Mouse (Mus musculus): ENCODE results near the gene Nxph4. TPM values are rescaled to one million over a fixed set of nuclear protein-coding genes. Genes with fewer than 3 reads are reported as not detected.

Nxph4 gene
- polyA plus RNA-seq, 1 experiment from 2014 or later, result 2.3 TPM

DNA sequence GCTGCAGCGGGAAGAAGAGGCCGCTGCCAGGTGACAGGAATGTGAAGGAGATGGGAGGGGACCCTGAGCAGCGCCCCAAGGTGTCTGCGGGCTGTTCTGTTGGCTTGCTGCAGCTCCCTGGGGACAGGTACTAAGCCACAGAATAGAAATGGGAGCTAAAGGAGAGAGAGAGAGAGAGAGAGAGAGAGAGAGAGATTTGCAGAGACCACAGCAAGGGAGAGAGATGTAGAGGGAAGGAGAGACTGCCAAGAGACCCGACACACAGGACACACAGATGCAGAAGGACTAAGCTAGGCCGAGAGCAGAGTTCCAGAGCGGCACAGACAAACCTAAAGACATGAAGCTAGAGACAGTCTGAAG is 22.1 kb downstream of the Nxph4 start:
- WGBS, result 4% methylated on average over 7 of the region's 7 CpGs
- peaks cover 85% of the 10 kb centered on the region for H3K4me1 ChIP-seq (ENCODE audit: insufficient read depth, low read length)

DNA sequence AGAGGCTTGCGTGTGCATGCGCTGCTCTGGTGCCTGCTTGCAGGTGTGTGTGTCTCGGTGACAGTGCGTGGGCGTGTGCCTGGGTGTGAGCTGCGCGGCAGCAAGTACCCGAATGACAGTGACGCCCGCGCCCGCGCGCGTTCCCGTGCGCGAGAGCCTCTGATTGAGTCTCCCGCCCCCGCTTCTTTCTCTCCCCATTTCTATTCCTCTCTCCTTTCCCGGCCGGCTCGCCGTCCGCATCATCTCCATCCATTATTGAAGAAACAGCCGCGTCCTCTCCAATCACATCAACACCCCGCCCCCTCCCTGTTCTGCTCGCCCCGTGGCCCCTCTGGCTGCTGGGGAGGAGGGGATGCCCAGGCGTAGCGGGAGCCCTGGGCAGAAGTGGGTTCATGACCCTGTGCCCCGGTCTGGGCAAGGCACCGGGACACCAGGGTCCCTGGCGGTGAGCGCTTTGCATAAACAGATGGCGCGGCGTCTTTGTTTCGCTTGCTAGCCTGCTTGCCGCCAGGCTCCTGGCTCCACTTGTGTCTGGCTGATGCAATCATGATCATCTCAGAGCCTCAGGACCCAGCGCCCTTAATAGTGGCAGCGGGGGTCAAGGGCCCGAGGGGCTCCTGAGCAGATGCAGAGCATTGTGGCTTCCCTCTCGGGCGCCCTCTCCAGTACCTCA is 22.6 kb downstream of the Nxph4 start:
- Histone ChIP-seq H3K4me2 (replicated peaks; ENCODE audit: low read depth, low read length) (peak overlapping the region; percentile 82), H3K4me3 (ENCODE audit: low read length) (peak overlapping the region; percentile 51), H3K9me3 (ENCODE audit: low read length) (no peaks in the 10 kb centered on the region), H3K27me3 (ENCODE audit: insufficient read depth, low read length) (peaks cover 80% of the 10 kb centered on the region), H3K4me1 (ENCODE audit: insufficient read depth, low read length) (peaks cover 79% of the 10 kb centered on the region), H3K27ac (ENCODE audit: low read length) (no peak overlapping the region), H3K9ac (replicated peaks; ENCODE audit: low read length) (peak overlapping the region; percentile 45; the same call in 1 of the 2 replicates), H3K36me3 (ENCODE audit: insufficient read depth, low read length) (no peaks in the 10 kb centered on the region)
- ATAC-seq (ENCODE audit: low FRiP score, low TSS enrichment), result no peak
- under 1% methylated on average over 45 of the region's 46 CpGs for WGBS

More for the DNA sequence above, 22.1 kb downstream of the Nxph4 start:
- Histone ChIP-seq H3K4me2 (replicated peaks; ENCODE audit: low read depth, low read length) (peak overlapping the region; percentile 82), H3K9me3 (ENCODE audit: low read length) (no peaks in the 10 kb centered on the region), H3K27ac (ENCODE audit: low read length) (no peak overlapping the region), H3K36me3 (ENCODE audit: insufficient read depth, low read length) (no peaks in the 10 kb centered on the region; the same call in 1 of the 2 replicates), H3K27me3 (ENCODE audit: insufficient read depth, low read length) (peaks cover 78% of the 10 kb centered on the region), H3K4me3 (ENCODE audit: low read length) (peak overlapping the region; percentile 51), H3K9ac (replicated peaks; ENCODE audit: low read length) (no peak overlapping the region)
- no peak for ATAC-seq (ENCODE audit: low FRiP score, low TSS enrichment)

DNA sequence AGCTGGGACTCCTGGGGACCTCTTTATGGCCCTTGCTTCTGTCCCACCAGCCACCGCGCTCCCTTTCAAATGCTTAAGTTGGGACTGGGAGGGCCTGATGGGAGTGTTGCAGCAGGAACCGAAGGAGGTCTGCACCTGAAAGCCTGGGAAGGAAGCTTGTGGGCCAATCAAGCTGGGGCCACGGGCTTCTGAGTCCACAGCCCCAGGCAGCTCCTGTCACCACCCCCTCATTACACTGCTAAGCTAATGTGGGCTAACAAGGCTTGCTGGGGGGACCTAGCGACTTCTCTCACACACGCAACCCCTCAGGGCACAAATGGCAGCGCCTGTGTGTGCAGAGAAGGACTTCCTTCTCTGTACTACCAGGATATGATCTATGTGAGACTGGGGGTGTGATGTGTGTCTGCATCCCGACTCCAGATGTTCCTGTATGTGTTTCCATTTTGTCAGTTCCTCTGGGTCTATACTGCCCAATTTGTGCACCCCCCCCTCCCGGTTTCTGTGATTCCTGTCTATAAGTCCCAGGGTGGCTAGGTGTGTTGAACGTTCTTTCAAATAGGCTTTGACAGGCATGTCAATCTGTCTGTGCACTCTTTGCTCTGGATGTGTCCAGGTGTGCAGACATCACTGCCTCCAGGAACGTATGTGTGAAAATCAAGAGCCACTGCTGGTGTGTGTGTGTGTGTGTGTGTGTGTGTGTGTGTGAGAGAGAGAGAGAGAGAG is 23.3 kb downstream of the Nxph4 start:
- no peak for ATAC-seq (ENCODE audit: low FRiP score, low TSS enrichment)
- 4% methylated on average over 11 of the region's 11 CpGs for WGBS

DNA sequence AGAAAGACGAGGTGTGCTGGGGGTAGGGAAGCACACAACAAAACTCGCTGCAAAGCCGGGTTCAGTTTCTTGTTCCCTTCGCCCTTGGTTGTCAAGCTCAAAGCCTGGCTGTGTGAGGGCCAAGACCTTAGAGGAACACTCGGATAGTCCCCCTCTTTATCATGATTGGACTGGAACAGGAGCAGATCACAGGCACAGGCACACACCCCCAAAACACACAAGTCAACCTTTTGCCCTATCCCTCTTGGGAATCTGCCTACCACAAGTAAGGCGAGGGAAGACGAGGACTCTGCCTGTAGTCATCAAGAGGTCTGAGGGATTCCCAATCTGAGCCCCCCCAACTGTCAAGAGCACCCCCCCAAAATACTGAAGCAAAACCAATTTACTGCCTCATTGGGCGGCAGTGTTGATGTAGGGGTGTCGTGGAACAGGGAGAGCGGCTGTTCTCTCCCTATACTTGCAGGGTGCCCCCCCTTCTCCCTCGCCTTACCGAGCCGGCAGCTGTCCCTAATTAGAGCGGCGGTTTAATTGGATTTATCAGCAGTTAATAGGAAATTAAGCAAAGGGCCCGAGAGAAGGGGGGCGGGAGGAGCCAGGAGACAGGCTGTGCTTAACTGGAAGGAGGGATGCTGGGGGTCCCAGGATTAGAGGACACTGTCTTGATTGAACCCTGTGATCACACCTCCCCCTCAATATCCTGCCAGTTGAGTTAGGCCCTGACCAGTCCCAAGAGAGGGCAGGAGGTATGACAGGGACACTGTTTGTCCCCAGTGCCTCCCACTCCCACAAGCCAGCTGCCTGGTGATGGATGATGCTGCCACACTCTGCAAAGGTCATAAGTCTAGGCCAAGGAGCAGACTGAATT is 24.3 kb downstream of the Nxph4 start:
- Histone ChIP-seq H3K9me3 (ENCODE audit: low read length) (no peaks in the 10 kb centered on the region), H3K9ac (replicated peaks; ENCODE audit: low read length) (no peak overlapping the region), H3K4me3 (ENCODE audit: low read length) (peak overlapping the region; percentile 45), H3K27me3 (ENCODE audit: insufficient read depth, low read length) (peaks cover 70% of the 10 kb centered on the region), H3K4me1 (ENCODE audit: insufficient read depth, low read length) (peaks cover 62% of the 10 kb centered on the region), H3K4me2 (replicated peaks; ENCODE audit: low read depth, low read length) (peak overlapping the region; percentile 74), H3K27ac (ENCODE audit: low read length) (no peak overlapping the region), H3K36me3 (ENCODE audit: insufficient read depth, low read length) (no peaks in the 10 kb centered on the region; the same call in 1 of the 2 replicates)
- WGBS, result 10% methylated on average over 17 of the region's 17 CpGs
- ATAC-seq (ENCODE audit: low FRiP score, low TSS enrichment), result no peak

More for the DNA sequence above, 23.3 kb downstream of the Nxph4 start:
- Histone ChIP-seq H3K4me1 (ENCODE audit: insufficient read depth, low read length) (peaks cover 72% of the 10 kb centered on the region), H3K4me3 (ENCODE audit: low read length) (peak overlapping the region; percentile 51), H3K36me3 (ENCODE audit: insufficient read depth, low read length) (no peaks in the 10 kb centered on the region), H3K27ac (ENCODE audit: low read length) (no peak overlapping the region), H3K9me3 (ENCODE audit: low read length) (no peaks in the 10 kb centered on the region), H3K4me2 (replicated peaks; ENCODE audit: low read depth, low read length) (peak overlapping the region; percentile 82), H3K27me3 (ENCODE audit: insufficient read depth, low read length) (peaks cover 80% of the 10 kb centered on the region), H3K9ac (replicated peaks; ENCODE audit: low read length) (no peak overlapping the region)

DNA sequence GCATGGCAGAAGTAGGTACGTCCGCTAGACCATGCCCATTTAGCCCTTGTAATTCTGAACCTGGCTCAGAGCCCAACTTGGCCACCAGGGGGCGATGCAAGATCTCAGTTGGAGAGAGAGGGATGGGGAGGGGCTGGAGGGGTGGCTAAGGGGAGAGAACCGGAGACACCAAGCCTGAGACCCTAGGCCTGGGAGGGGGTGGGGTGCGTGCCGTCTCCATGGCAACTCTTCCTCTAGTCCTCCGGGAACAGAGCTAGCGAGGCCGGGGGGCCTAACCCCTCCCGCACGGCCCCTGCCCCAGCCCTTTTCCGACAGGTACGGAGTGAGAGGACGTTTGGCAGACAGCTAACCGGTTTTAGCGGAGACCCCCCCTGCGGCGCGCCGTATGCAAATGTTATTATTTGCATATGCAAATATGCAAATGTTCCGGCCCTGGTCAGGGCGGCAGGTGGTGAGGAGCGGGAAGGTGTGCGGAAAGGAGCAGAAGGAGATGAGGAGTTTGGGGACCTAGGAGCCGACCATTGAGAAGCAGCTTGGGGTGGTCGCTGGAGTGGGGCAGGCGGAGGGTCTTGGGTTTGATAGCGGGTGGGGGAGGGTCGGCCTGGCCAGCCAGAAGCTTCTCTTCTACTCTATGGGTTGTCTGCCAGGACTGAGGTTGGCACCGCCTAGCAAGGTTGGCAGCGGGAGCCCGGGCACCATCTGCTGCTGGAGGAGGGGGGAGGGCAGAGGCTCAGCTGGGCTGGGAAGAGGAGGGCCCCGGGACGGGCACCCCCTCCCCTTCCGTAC is 25.1 kb downstream of the Nxph4 start:
- Histone ChIP-seq H3K4me2 (replicated peaks; ENCODE audit: low read depth, low read length) (peak overlapping the region; percentile 74), H3K9me3 (ENCODE audit: low read length) (no peaks in the 10 kb centered on the region), H3K4me1 (ENCODE audit: insufficient read depth, low read length) (peaks cover 54% of the 10 kb centered on the region), H3K4me3 (ENCODE audit: low read length) (peak overlapping the region; percentile 45), H3K36me3 (ENCODE audit: insufficient read depth, low read length) (no peaks in the 10 kb centered on the region; the same call in 1 of the 2 replicates), H3K27me3 (ENCODE audit: insufficient read depth, low read length) (peaks cover 62% of the 10 kb centered on the region), H3K9ac (replicated peaks; ENCODE audit: low read length) (peak overlapping the region; percentile 51; the same call in 1 of the 2 replicates), H3K27ac (ENCODE audit: low read length) (no peak overlapping the region)
- peak; percentile 62 for ATAC-seq (ENCODE audit: low FRiP score, low TSS enrichment)
- WGBS, result under 1% methylated on average over 35 of the region's 35 CpGs

DNA sequence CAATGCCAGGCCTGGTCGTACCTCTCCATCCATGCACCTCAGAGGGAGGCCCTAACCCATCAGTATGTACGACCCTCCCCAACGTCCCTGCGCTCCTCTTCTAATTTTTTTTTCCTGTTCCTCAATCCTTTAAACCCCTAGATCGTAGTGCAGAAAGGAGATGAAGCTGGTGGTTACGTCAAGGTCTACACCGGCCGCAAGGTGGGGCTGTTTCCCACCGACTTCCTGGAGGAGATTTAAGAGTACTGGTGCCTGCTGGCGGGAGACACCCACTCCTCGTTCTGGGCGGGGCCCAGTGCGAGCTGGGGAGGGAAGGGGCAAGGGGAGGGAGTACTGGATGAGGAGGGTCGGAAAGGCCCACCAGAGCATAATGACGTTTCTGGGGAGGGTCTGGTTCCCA is 26.1 kb downstream of the Nxph4 start:
- H3K36me3 ChIP-seq (ENCODE audit: insufficient read depth, low read length), result no peaks in the 10 kb centered on the region; the same call in 1 of the 2 replicates
- H3K27ac ChIP-seq (ENCODE audit: low read length), result no peak overlapping the region
- peak; percentile 3; the same call in 1 of the 2 replicates for ATAC-seq (ENCODE audit: low FRiP score, low TSS enrichment)
- H3K4me2 ChIP-seq (replicated peaks; ENCODE audit: low read depth, low read length), result peak overlapping the region; percentile 74
- peak overlapping the region; percentile 45; the same call in 1 of the 2 replicates for H3K4me3 ChIP-seq (ENCODE audit: low read length)
- H3K27me3 ChIP-seq (ENCODE audit: insufficient read depth, low read length), result peaks cover 52% of the 10 kb centered on the region
- H3K9ac ChIP-seq (replicated peaks; ENCODE audit: low read length), result no peak overlapping the region
- 2% methylated on average over 15 of the region's 15 CpGs for WGBS
- H3K9me3 ChIP-seq (ENCODE audit: low read length), result no peaks in the 10 kb centered on the region
- peaks cover 45% of the 10 kb centered on the region for H3K4me1 ChIP-seq (ENCODE audit: insufficient read depth, low read length)

DNA sequence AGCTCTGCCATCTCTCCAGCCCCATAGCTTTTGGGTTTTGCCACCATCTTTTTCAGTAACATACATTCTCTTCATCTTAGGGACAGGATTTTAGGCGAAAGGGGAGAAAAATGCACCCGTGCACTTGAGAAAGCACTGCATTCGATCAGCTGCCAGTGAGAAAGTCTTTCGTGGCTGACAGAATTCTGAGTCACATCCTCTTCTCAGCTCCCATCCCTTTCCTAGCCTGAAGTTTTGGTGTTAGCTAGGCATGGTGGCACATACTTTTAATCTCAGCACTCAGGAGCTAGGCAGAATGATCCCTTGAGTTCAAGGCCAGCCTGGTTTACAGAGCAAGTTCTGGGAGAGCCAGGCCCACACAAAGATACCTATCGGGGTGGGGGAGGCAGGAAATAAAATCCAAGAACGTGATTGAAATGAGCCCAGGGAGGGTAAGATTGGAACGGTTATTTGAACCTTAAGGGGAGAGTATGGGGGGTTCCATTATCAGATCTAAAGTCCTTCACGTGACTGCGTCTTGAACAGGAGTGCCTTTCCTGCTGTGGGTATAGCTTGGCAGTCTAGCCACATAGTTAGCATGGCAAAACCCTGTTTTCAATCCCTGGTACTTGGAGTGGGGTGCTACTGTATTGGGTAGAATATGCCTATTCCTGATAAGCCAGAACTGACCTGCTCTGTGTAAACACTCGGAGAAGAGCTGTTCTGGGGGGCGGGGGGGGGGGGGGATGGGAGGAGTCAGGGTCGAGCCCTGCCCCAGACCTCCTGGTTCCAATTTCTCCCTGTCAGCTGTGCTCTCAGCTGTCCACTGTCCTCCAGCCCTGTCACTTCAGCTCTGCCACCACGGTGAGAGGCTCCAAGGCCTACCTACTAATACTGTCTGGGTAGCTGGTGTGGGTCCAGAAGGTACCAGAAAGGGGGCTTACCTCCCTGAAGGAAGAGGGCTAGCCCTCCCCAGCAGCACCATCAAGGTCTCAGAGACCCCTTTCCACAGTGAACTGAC is 33.2 kb downstream of the Nxph4 start, which contains the start of gene Stac3:
TSS of gene Stac3 (plus strand) at position 793 of the 1,000 bp plus-strand sequence.
- Histone ChIP-seq H3K27ac (ENCODE audit: low read length) (no peak within 1 kb of the TSS), H3K4me3 (ENCODE audit: low read length) (no peak within 1 kb of the TSS), H3K4me1 (ENCODE audit: insufficient read depth, low read length) (no peaks in the 10 kb centered on the region), H3K9me3 (ENCODE audit: low read length) (no peaks in the 10 kb centered on the region), H3K9ac (replicated peaks; ENCODE audit: low read length) (no peak within 1 kb of the TSS), H3K36me3 (ENCODE audit: insufficient read depth, low read length) (peaks cover 23% of the 10 kb centered on the region), H3K27me3 (ENCODE audit: insufficient read depth, low read length) (no peaks in the 10 kb centered on the region), H3K4me2 (replicated peaks; ENCODE audit: low read depth, low read length) (no peak within 1 kb of the TSS)
- WGBS, result 52% methylated on average over 13 of the region's 13 CpGs
- ATAC-seq (ENCODE audit: low FRiP score, low TSS enrichment), result no peak

DNA sequence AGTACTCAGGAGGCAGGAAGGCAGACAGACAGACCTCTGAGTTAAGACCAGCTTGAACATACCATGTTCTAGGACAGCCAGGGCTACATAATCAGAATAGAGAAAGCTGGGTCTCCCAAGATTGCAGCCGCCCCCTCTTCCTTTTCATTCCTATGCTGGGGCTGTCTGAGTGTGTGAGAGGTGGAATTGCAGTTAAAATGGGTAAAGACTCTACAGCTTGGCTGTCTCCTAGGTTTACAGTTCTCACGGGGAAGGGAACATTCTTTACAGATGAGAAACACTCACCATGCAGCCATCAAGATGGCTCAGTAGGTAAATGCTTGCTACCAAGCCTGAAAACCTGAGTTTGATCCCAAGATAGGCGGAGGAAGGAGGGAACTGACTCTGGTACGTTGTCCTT is 34.3 kb downstream of the Nxph4 start:
- 82% methylated on average over 4 of the region's 4 CpGs for WGBS
- Histone ChIP-seq H3K9me3 (ENCODE audit: low read length) (no peaks in the 10 kb centered on the region), H3K4me3 (ENCODE audit: low read length) (no peak overlapping the region), H3K27me3 (ENCODE audit: insufficient read depth, low read length) (no peaks in the 10 kb centered on the region), H3K36me3 (ENCODE audit: insufficient read depth, low read length) (peaks cover 32% of the 10 kb centered on the region), H3K4me2 (replicated peaks; ENCODE audit: low read depth, low read length) (no peak overlapping the region), H3K4me1 (ENCODE audit: insufficient read depth, low read length) (no peaks in the 10 kb centered on the region), H3K9ac (replicated peaks; ENCODE audit: low read length) (no peak overlapping the region), H3K27ac (ENCODE audit: low read length) (no peak overlapping the region)
- no peak for ATAC-seq (ENCODE audit: low FRiP score, low TSS enrichment)

Measured in kidney, embryonic 16.5 days (tissue).